Mouse (Mus musculus): ENCODE measurements around the gene Herc6.
A peak's percentile ranks its signal among the peaks of the same experiment; 100 is the strongest.

Herc6 gene

DNA sequence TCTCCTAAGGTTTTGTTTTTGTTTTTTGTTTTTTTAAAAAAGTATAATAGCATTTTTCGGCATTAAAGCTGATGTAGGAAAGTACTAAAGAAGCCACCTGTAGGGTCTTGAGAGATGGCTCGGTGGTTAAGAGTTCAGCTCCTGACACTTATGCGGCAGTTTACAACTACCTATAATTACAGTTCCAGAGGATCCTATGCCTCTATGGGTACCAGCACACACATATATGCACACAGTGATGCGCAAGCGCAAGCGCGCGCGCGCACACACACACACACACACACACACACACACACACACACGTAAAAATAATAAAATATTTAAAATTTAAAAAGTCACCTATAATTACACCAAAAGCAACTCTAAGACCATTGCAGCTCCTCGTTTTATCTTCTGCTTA is 795 bp downstream of the Herc6 start:
- no peak for DNase-seq

DNA sequence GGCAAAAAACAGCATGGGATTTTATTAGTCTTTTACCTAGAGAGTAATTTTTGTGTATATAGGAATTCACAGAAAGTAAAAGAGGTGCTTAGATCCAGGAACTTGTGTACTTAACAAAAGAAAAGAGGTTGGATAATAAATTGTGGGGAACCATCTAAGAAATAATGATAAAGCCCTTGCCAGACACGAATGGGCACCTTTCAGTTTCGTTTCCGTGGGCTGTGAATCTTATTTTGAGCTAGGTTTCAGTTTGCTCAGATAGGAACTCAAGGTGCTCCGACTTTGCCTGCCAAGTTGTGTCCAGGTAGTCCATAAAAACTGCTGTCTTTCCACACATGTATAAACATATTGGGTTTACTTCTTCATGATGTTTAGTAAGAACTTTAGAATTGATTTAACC is 1.6 kb downstream of the Herc6 start:
- no peak for DNase-seq

DNA sequence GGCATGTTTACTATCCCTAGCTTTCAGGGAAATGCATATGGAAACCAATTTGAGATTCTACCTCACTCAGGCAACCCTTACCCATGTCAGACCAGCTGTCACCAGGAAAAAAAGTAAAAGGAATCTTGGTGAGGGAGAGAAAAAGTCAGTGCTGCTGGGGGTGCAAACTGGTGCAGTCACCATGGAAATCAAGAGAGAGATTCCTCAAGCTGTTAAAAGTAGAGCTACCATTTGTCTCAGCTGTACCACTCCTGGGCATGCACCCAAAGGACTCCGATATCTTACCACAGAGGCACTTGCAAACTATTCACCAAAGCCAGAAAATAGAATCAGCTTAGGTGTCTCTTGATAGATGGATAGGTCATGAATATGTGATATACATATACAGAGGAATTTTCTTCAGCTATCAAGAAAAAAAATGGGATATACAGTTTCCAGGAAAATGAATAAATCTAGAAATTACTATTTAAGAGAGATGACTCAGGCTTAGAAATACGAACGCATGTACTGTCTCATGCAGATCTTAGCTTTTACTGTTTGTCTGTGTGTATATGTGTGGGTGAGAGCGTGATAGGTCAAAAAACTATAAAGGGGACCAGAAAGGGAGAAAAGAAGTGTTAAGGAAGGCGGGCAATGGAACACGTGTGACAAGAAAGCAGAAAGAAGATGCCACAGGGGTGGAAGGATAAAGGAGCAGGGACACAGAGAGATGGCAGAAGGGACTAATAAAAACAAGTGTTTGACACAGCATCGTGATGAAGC is 24.9 kb downstream of the Herc6 start:
- no peak for DNase-seq

DNA sequence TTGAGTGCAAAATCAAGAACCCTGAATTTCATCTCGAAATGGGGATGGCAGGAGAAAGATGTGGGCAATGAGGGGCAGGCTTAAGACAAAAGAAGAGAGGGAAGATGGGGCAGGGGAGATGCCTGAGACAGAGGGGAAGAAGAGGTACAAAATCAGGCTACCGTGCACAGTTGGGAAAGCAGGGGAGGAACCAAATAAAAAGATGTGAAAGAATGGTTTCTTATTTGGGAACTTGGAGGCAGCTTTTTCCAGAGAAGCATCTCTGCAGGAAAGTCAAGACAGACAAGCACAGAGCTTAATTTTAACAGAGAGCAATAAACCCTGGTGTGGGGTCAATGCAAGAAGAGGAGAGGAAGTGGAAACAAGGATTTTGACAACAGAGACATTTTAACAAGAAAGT is 27.2 kb downstream of the Herc6 start:
- no peak for DNase-seq

DNA sequence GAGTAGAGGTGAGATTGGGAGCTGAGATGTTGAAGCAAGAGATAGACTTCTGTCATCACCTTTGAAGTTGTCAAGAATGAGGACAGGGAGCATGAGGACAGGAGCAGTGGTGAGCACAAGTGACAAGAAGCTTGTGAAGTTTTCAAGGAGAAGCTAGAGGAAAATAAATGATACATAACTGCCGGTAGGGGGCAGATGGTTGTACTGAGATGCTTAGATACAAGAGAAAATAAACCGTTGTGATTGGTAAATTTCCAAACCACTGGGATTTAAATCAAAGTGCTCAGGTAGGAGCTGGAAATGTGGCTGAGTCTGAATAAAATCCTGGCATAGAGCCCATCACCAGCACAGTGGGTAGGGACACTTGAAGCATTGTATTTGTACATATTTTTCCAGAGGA is 28.8 kb downstream of the Herc6 start:
- DNase-seq = peak; percentile 12

DNA sequence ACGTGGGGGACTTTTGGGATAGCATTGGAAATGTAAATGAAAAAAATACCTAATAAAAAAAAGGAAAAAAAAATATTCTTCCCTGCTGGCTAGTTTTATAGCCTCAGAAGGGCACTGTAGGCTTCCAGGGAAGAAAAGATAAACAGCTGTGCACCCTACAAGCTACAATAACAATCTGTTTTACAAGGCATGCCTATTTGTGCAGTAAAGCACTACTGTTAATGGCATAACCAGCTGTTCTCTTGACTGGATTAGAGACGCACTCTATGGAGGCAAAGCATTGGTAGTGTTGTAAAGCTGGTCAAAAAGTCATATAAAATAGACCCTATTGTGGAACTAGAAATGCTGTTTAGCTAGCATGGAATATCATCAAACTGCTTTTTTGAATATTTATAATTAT is 35.0 kb downstream of the Herc6 start:
- DNase-seq = peak; percentile 12

DNA sequence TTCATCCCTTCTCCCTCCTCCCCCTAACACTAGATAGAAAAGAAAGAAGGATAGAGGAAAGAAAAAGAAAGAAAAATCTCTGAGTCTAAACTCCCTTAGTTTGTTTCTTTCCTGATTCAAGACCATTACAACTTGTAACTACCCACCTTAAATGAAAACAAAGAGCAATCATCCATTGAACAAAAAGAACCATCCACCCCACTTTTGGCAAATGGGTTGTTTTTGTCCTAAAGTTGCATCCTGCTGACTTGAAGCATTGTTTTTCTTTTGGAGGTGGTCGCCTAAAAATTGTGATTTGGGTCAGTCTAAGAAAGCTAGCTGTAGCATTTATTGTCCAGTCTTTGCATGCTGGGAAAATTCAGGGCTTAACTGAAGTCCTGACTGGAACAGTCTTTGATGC is 58.7 kb downstream of the Herc6 start:
- no peak for DNase-seq

DNA sequence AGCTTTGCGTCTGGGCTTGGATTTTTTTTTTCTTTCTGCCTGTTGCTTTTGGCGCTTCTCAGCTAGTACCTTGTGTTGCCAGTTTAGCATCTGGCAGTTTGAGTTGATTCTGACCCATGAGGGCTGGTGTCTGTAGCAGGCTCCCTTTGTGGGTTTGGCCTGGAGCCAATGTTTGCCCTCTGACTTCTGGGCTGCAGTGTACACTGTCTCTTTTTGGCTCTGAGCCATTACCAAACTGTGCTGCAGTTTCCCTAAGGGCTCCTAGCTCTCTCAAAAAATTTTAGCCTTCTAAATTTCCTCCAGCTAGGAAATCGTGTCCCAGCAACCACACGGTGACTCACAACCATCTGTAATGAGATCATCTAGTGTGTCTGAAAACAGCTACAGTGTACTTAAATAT is 61.0 kb downstream of the Herc6 start:
- DNase-seq = peak; percentile 28

DNA sequence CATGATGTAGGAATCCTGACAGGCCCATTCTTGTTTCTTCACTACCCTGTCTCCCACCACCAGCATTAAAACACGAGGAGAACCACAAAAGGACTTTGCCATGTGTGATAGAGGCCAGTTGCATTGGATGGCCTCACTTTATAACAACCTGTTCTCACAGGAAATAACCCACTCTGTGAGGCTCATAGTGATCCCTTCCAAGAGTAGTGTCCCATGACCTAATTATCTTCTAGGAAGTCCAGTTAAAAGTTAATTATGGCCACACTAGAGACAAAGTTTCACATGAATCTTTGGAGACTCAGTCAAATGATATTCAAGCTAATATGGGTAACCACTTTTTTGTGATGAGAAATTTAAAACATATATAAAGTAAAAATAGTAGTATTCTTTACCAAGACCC is 66.5 kb downstream of the Herc6 start:
- DNase-seq = no peak

DNA sequence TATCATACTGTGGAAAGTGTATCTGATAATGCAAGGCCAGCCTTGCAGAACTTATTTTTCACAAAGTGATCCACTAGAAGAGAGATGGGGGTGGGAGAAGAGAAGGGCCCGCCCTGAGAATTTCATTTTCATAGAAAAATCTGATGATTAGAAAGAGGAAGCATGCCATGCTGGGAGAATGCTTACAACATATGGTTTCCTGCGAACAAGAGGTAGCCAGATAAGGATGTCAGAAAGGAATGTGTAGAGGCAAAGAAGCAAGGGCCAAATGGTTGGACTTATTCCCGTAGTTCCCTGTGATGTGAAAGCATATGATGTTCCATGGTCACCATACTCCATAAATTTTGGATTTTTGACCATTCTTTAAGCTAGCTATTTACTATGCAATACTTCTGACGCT is 80.5 kb downstream of the Herc6 start:
- DNase-seq = no peak

DNA sequence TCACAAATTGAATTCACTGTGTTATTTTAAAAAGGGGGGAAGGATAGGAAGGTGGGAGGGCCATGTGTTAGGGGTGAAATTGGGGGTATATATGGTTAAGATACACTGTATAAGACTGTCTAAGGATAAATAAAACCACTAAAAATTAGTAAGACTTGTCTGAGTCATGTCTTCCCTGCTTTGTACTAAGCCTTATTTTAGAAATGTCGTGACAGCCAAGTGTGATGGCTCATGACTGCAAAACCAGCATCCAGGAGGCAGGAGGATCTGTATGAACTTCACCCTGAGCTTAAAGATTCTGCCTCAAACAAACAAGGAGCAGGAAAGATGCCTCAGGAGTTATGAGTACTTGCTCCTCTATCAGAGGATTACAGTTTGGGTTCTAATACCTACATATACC is 103.4 kb downstream of the Herc6 start:
- no peak for DNase-seq

DNA sequence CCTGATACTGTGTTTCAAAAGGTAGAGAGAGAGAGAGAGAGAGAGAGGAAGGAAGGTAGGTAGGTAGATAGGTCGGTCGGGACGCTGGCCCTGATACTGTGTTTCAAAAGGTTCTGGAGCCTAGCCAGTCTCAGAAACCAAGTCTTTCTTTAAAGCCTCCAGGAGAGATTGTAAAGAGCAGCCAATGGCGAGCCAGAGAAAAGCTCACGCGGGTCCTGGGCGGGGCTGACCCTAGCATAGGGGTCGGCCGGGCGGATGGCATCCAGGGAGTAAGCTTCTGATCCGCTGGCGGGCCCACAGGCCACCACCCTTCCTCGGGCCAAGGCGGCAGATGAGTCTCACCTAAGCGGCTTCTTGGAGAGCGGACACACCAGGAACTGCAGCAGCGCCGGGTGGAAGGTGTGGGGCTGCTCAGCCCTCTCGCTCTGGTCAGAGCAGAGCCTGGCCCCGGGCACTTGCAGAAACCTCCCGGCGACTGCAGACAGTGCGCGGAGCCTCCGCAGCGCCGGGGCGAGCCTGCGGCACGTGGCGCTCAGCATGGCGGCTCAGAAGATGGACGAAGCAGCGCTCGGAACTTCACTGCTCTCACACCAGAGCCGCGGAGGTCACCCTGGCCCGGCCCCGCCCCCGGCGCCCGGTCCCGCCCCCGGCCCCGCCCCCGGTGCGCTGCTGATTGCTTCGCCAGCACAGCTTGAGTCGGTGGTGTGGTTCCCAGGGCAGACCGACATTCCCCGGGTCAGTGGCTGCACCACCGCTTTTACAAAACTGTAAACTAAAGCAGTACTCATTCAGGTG is 110.9 kb downstream of the Herc6 start, which contains the start of gene Pyurf:
Pyurf (minus strand) TSS at position 612 of the 795 bp plus-strand sequence.
- DNase-seq = peak; percentile 92

DNA sequence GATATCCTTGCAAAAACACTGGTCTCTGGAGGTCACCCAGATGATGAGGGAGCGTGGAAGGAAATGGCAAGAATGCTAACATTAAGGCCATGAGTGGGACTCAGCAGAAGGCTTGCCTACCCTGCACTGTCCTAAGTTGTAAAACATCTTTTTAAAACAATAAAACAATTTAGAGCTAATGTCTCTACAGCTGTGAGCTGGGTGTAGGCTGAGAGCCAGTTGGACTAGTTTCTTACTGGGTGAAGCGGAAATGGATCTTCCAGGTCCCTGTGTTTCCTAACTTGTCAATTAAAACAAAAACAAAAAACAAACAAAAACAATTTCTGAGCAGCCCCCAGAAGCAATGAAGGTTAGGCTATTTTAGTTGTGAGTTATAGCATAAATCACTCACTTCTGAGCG is 112.3 kb downstream of the Herc6 start:
- DNase-seq = no peak

DNA sequence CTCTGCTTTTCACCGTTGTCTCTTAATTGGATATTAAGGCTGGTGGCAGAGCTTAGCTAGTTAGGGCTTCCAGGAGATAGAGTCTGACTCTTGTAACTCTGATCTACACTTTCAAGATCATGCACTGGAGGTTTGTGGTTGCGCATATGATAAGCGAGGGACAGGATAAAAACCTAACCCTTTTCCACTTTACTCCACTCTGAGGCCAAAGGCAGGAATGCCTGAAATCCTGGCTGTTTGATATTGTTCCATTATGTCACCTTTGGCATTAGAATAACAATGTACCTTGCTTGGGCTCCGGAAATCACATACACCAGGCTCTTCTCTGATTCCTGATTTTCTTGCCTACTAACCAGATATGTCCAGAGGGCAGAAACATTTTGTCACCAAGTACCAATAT is 120.9 kb downstream of the Herc6 start:
- DNase-seq = no peak

DNA sequence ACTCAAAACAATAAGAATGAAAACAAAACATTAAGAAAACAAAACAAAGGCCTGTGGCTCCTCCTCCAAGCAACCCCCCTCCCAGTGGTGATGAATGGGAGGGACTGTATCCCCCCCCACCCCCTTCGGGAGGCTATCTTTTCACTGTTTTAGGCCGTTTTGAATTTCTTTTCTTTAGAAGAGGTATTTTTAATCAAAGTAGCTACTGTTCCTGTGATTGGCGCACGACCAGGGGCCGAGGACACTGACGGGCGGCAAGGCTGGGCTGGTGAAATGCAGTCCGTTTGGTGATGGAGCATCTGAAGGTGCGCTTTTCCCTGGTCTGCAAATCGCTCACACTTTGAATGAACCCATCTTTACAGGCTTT is 121.6 kb downstream of the Herc6 start, which contains the start of gene Lancl2:
Lancl2 (plus strand) TSS at position 165 of the 367 bp plus-strand sequence.
- DNase-seq = peak; percentile 56

DNA sequence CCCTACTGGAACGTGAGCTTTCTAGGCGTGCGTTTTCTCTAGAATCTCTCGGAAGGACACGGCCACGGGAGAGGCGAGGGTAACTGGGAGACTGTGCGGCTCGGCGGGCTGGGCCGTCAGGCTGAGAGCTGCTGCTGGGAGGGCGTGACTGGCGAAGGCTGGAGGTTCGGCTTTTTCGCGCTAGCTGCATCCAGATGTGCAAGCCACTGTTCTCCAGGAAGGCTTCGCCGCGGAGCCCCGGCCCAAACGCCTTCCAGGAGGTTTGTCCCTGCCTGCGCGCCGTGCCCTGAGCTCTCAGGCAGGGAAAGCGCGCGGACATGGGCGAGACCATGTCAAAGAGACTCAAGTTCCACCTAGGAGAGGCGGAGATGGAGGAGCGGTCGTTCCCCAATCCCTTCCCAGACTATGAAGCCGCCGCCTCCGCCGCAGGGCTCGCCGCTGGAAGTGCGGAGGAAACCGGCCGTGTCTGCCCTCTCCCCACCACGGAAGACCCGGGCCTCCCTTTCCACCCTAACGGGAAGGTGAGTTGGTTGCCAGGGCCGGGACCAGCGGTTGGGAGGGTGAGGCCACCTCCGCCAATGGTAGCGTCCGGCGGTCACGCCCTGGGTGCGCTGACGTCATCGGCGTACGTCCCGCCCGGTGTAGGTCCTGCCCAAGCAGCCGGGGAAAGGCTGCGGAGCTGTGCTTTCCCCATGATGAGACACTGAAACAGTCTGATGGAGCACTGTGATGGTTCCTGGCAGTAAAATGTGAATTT is 122.1 kb downstream of the Herc6 start:
- DNase-seq = peak; percentile 97

DNA sequence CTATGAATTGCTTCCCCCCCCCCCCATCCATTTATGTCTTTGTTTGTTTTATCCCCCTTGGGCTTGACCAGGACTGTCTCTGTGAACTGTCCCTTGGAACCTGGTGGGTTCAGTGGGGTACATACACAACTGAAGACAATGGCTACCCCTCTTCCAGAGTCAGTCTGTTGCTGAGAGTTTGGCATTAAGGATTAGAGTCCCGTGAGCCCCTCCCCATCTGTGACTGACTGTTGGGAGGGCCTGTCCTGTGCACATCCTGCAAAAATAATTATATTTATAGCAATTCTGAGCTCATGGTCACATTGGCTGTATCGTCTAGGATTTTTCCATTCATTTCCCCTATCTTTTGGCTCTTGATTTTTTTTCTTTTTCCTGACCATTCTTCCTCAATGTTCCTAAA is 122.9 kb downstream of the Herc6 start:
- DNase-seq = no peak

DNA sequence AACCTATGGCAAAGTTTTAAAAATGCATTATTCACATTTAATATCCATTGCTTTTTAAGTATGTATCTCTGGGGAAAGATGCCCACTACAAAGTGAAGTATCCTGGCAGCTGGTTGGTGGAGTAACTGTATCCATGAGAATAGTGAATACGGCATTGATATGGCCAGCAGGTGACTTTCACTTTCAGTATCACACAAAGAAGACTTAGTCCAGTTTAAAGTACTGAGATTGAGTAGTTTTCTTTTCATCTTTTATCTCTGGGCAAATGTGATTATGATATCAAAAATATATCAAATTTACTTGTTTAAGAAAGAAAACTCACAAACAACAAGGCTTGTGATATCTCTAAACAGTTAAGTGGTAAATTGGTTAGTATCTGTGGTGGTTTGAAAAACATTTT is 125.9 kb downstream of the Herc6 start:
- no peak for DNase-seq

DNA sequence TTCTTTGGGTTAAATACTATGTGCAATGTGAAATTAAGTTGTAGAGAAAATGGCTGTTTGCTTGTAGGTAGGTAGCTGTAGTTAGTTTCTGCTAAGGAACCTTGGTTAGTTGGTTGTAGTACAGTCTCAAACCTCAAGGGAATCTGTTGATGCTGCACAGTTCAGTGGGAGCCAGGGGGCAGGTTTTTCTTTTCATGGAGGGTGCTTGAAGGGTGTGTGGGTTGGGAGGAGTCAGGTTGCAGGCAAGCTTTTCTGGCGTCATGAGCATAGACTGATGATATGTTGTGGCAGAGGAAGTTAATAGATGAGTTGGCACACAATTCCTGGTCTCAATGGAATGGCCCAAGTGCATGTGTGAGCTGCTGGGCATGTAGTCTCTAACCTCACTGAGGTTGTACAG is 130.9 kb downstream of the Herc6 start:
- no peak for DNase-seq

Measured in embryo, embryonic 11 days (tissue).